ENCODE assay signal across 25 mouse cellular contexts in the genomic region with DNA sequence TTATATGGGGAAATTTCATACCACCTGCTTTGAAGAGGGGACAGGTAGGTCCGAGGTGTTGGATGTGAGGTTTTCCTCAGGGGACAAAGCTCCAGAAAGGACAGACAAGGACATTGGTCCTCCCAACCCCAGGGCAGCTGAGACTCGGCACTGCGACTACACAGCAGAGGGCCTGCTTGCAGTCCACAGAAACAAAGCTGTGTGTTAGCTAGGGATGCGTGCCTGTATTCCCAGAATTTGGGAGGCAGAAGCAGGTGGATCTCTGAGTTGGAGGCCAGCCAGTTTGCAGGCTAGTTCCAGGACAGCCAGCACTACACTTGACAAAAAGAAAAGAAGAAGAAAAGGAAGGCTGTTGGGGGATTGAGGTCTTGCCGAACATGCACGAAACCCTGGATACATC.
"Had no signal": no experiment of that assay in that cellular context is flagged by ENCODE, and none has a peak within 500 bp of the region (broad histone marks: within the 10 kb centered on the region; RNA-seq: fewer than 3 reads in every experiment).

No protein-coding gene starts in this region.

- H3K36me3 ChIP-seq: heart, embryonic 13.5 days; heart, embryonic 15.5 days; intestine, embryonic 15.5 days; limb, embryonic 10.5 days; limb, embryonic 12.5 days; liver, embryonic 13.5 days had no signal

- H3K27ac ChIP-seq: gastrocnemius, adult 2 months; heart, embryonic 13.5 days; heart, embryonic 15.5 days; hindbrain, embryonic 10.5 days; hindbrain, embryonic 12.5 days; hindbrain, embryonic 14.5 days; intestine, embryonic 15.5 days; layer of hippocampus, adult 2 months; limb, embryonic 10.5 days; limb, embryonic 12.5 days; liver, embryonic 13.5 days had no signal

- H3K4me3 ChIP-seq: gastrocnemius, adult 2 months; heart, embryonic 13.5 days; heart, embryonic 15.5 days; hindbrain, embryonic 10.5 days; hindbrain, embryonic 12.5 days; intestine, embryonic 15.5 days; layer of hippocampus, adult 2 months; limb, embryonic 10.5 days; limb, embryonic 12.5 days; liver, embryonic 13.5 days had no signal

- H3K9me3 ChIP-seq: heart, embryonic 13.5 days; heart, embryonic 15.5 days; hindbrain, embryonic 10.5 days; hindbrain, embryonic 12.5 days; intestine, embryonic 15.5 days; limb, embryonic 10.5 days; liver, embryonic 13.5 days had no signal

- ATAC-seq: hindbrain, embryonic 16.5 days; inflammation-experienced regulatory T-cells, adult 6 months; intestine, embryonic 15.5 days; intestine, postnatal 0 days had no signal

- H3K4me1 ChIP-seq: hindbrain, embryonic 10.5 days; hindbrain, embryonic 12.5 days; intestine, embryonic 15.5 days; liver, embryonic 13.5 days had no signal

- DNase-seq: gastrocnemius, adult 2 months; gastrocnemius, postnatal 10 days; gastrocnemius, postnatal 25 days; heart, adult 18-20 months; heart, postnatal 14 days; heart, postnatal 4 days; kidney, adult 18-20 months; kidney, adult 8-10 months; kidney, postnatal 10 days; kidney, postnatal 25 days; kidney, postnatal 4 days; liver; liver, embryonic 13.5 days had no signal

- H3K27me3 ChIP-seq: heart, embryonic 13.5 days; heart, embryonic 15.5 days; hindbrain, embryonic 12.5 days; intestine, embryonic 15.5 days; limb, embryonic 12.5 days; liver, embryonic 13.5 days had no signal
